Mouse (Mus musculus) CD4-positive, CD25-positive, alpha-beta regulatory T cell, adult 4 months (primary cell): ENCODE data around the gene Ehd2. TPM values are rescaled to one million over a fixed set of nuclear protein-coding genes. Genes with fewer than 3 reads are reported as not detected.

ENCODE experiments used
- ATAC-seq: one replicate; pipeline ENCODE4 v1.8.0; 2017
- polyA plus RNA-seq, 2 experiments: library from polyadenylated mRNA; unstranded; fragments of 100-300 nt; shearing (Covaris generic); gene quantifications; one replicate each; pipeline ENCODE4 v1.2.1; 2017

Ehd2 gene
- polyA plus RNA-seq, 2 experiments from 2014 or later = 0.07 to 0.15 TPM

DNA sequence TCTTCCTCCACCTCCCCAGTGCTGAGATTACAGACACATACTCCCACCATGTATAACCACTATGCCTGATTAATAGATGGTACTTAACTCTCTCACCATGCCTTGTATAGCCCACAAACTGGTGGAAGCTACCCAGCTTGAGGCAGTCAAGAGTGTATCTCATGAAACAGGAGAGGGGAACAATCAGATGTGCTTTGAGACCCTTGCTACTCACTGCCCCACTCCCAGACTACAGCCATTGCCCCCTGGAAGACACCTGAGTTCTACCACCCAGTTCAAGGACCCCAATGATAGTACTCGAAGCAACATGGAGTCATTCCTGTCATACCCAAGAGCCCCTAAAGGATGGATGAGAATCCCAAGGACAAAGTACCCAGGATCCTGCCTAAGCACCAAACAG, 60.8 kb downstream of the Ehd2 start:
- no peak for ATAC-seq

- no peak for ATAC-seq
These were observed 61.5 kb downstream of the Ehd2 start for GRCm38 (mm10) chr7:15905861-15906260.

DNA sequence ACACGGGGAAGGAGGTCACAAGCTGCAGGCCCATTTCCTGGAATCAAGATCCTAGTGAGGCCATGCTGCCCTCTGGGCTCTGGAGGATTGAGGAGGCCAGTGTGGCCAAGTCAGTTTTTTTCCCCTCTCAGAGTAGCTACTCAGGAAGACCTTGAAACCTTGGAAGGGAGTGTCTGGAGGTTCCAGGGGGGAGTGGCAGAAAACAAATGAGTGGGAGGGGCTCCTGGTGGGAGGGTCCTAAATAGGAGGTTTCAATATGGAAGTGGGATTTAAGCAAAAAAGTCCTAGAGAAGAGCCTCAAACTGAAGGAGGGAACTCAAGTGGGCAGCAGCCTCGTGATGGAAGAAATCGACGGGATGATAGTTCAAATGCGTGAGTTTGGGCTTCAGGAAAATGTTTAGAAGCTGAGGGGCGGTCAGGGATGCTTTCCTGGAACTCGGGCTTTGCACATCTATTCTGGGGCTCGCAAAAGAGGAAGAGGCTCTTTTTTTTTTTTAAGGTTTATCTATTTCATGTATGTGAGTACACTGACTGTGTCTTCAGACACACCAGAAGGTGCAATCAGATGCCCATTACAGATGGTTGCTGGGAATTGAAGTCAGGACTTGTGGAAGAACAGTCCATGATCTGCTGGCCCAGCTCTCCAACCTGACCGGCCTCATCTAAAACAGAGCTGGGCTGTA, 65.9 kb downstream of the Ehd2 start:
- ATAC-seq = no peak

Other genes with a start within 250 kb of the Ehd2 start
- not detected for gene Obox5, start 217.4 kb downstream of the Ehd2 start, polyA plus RNA-seq
- not detected for gene Obox6, start 127.9 kb downstream of the Ehd2 start, polyA plus RNA-seq
- not detected for gene Crx, start 87.6 kb downstream of the Ehd2 start, polyA plus RNA-seq
- under 1 TPM in 1 of 2 experiments, not detected in 1; 0.26 TPM for gene Crxos, start 85.0 kb downstream of the Ehd2 start, polyA plus RNA-seq
- gene Selenow, start 45.2 kb downstream of the Ehd2 start, polyA plus RNA-seq = 100 to 1,000 TPM; 912 to 987 TPM
- gene Nop53, start 21.5 kb downstream of the Ehd2 start, polyA plus RNA-seq = 100 to 1,000 TPM; 244 to 324 TPM
- gene Bicra, start 80.4 kb upstream of the Ehd2 start, polyA plus RNA-seq = 1 to 10 TPM; 3.6 to 3.9 TPM
- not detected for gene Zfp541, start 94.2 kb upstream of the Ehd2 start, polyA plus RNA-seq
- 100 to 1,000 TPM; 198 to 297 TPM for gene Napa, start 130.9 kb upstream of the Ehd2 start, polyA plus RNA-seq
- 10 to 100 TPM; 22.0 to 32.9 TPM for gene Kptn, start 152.3 kb upstream of the Ehd2 start, polyA plus RNA-seq
- gene Slc8a2, start 162.3 kb upstream of the Ehd2 start, polyA plus RNA-seq = not detected
- 10 to 100 TPM; 23.0 to 26.2 TPM for gene Meis3, start 207.5 kb upstream of the Ehd2 start, polyA plus RNA-seq